Mouse (Mus musculus) stomach, embryonic 16.5 days (tissue): Measurements from ENCODE around the gene Ercc4. TPM values are rescaled to one million over a fixed set of nuclear protein-coding genes. Genes with fewer than 3 reads are reported as not detected.
A peak's percentile ranks its signal among the peaks of the same experiment; 100 is the strongest.

Experiments used
- ATAC-seq: fragments of 200-750 bp; cut with Nextera tagmentation; 2 replicates; pipeline ENCODE4 v1.8.0; 2017; ENCODE audit warnings: moderate number of reproducible peaks, moderate TSS enrichment; ENCODE audit not compliant: insufficient read depth, low FRiP score
- H3K27ac ChIP-seq: fragments of 300-500 bp; sonication (generic); 2 replicates; pipeline ENCODE4 v1.5.1; 2014; ENCODE audit warnings: low read length
- H3K27me3 ChIP-seq: fragments of 300-500 bp; sonication (generic); 2 replicates; pipeline ENCODE4 v1.6.1; 2014; ENCODE audit warnings: low read length, control low read depth, mixed read lengths; ENCODE audit not compliant: control insufficient read depth, insufficient read depth
- H3K36me3 ChIP-seq: fragments of 300-500 bp; sonication (generic); 2 replicates; pipeline ENCODE4 v1.6.1; 2014; ENCODE audit warnings: low read length; ENCODE audit not compliant: control insufficient read depth, insufficient read depth
- H3K4me1 ChIP-seq: fragments of 300-500 bp; sonication (generic); 2 replicates; pipeline ENCODE4 v1.6.1; 2014; ENCODE audit warnings: low read length, control low read depth, mixed read lengths; ENCODE audit not compliant: control insufficient read depth, insufficient read depth
- H3K4me2 ChIP-seq: fragments of 300-500 bp; sonication (generic); 2 replicates; pipeline ENCODE4 v1.6.1; 2014; ENCODE audit warnings: low read depth, low read length, mixed read lengths
- H3K4me3 ChIP-seq: fragments of 300-500 bp; sonication (generic); replicated peaks from 2 replicates; pipeline ENCODE4 v1.5.1; 2014; ENCODE audit warnings: mild to moderate bottlenecking, low read length
- H3K9ac ChIP-seq: fragments of 300-500 bp; sonication (generic); 2 replicates; pipeline ENCODE4 v1.6.1; 2014; ENCODE audit warnings: low read length
- H3K9me3 ChIP-seq: fragments of 300-500 bp; sonication (generic); replicated peaks from 2 replicates; pipeline ENCODE4 v1.6.1; 2016; ENCODE audit warnings: low read length, control low read depth; ENCODE audit not compliant: control insufficient read depth
- WGBS: fragments of 180-500 bp; shearing (Covaris S2); extraction: QIAGEN DNeasy Blood & Tissue Kit; methylation state at CpG from one replicate; pipeline ENCODE4 v1.1.7; 2014; 5-methylcytosine and 5-hydroxymethylcytosine counted together
- polyA plus RNA-seq: library from polyadenylated mRNA; unstranded; fragments of >200 nt; fragmentation: Nextera tagmentation; extraction: Ambion mirVana; gene quantifications from 2 replicates; pipeline ENCODE4 v1.2.1, GENCODE M21; 2015

Gene Ercc4
- polyA plus RNA-seq, 1 experiment from 2014 or later: 12.2 TPM

DNA sequence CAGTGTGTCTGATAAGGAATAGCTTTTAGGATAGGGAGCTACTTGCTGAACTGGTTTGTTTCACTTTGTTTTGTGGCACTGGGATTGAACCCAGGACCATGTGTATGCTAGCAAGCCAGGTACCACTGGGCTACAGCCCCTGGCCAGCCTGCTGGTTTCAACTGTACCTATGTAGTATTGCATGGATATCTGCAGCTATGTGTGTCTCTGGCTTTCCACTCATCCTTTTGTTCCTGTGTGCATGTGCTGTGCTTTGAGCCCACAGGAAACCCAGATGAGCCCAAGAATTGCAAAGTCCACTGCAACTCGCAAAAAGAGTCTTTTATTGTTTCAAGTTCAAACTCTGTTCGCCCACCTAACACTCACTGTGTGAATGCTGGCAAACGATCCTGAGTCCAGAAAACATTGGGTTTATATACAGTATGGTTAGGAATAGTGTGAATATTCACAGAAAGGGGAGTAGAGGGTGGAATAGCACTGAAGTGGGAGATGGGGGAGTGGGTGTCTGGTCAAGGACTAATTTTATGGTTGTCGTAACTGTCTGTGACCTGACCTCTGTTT, 73.8 kb downstream of the Ercc4 start:
- no peak overlapping the region for H3K27ac ChIP-seq
- ATAC-seq: no peak
- H3K36me3 ChIP-seq: no peaks in the 10 kb centered on the region
- H3K4me3 ChIP-seq: no peak overlapping the region
- no peaks in the 10 kb centered on the region for H3K27me3 ChIP-seq
- H3K9ac ChIP-seq: no peak overlapping the region
- WGBS: 80% methylated on average over 4 of the region's 4 CpGs
- no peaks in the 10 kb centered on the region for H3K9me3 ChIP-seq
- H3K4me2 ChIP-seq: no peak overlapping the region
- H3K4me1 ChIP-seq: no peaks in the 10 kb centered on the region

DNA sequence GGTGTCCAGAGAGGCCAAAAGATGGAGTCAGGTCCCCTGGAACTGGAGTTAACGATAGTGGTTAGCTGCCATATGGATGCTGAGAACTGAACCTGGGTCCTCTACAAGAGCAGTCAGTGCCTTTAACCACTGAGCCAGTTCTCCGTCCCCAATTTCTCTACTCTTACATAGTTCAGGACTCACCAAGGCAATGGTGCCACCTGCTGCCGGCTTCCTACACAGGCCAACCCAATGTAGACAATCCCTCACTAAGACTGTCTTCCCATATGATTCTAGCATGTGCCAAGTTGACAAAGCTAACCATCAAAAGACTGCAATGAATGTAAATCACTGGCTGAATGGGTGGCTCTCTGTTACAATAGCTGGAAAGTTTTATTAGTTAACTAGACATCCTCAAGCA, 74.9 kb downstream of the Ercc4 start:
- no peak overlapping the region for H3K9ac ChIP-seq
- H3K27ac ChIP-seq: no peak overlapping the region
- no peak for ATAC-seq
- no peaks in the 10 kb centered on the region for H3K9me3 ChIP-seq
- no peaks in the 10 kb centered on the region for H3K36me3 ChIP-seq
- H3K27me3 ChIP-seq: no peaks in the 10 kb centered on the region
- no peak overlapping the region for H3K4me2 ChIP-seq
- H3K4me1 ChIP-seq: peaks cover 3% of the 10 kb centered on the region; the same call in 1 of the 2 replicates
- 91% methylated on average over 3 of the region's 3 CpGs for WGBS
- H3K4me3 ChIP-seq: no peak overlapping the region

DNA sequence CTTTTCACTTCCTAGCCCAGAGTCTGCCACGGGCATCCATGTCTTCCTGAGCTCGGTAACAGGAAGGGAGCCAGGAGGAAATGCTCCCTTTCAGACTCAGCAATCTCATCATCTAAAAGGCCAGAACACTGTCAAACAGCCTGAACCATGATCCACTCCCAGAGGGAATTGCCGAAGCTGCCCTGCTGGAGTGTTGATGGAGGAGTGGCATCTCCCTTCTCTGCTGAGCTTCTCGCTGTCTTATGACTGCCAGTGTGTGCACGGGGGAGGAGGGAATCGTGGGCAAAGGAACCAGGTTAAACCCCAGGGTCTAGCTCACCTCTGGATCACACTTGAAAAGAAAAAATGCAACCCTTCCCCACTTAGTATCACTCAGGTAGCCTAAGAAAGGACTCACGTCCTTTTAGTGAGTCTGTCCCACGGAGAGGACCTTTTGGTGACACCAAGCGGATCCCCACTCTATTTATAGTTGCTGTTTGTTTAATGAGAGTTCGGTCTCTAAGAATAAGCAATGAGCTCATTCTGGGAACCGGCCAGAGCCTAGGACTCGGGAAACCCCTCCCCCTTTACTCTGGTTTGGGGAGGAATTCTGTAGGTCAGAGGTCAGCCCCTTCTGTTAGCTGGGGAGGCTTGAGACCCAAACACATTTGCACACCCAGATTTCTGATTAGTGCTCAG, 80.1 kb downstream of the Ercc4 start:
- Histone ChIP-seq H3K9me3 (no peaks in the 10 kb centered on the region), H3K9ac (peak overlapping the region; percentile 31; the same call in 1 of the 2 replicates)

DNA sequence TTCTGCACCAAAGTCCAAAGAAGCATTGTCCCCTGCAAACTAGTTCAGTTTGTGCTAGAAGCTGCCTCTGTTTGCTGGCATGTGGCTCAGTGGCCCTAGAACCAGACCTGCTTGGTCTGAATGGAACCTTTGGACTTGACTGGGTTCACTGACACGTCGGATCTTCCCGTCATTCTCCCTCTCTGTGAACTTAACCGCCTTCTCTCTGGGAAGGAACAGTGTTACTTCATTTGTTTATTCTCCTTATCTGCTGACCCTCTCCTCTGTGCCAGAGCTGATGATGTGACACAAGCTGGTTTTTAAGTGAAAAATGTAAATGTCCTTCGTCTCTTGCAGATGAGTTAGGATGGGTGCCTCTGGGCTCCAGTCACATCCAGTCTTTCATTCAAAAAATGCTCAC, 81.0 kb downstream of the Ercc4 start:
- peaks cover 13% of the 10 kb centered on the region for H3K4me1 ChIP-seq
- H3K9me3 ChIP-seq: no peaks in the 10 kb centered on the region
- 38% methylated on average over 5 of the region's 5 CpGs for WGBS
- no peak overlapping the region for H3K27ac ChIP-seq
- H3K27me3 ChIP-seq: no peaks in the 10 kb centered on the region
- no peak overlapping the region for H3K9ac ChIP-seq
- no peak overlapping the region for H3K4me2 ChIP-seq
- H3K4me3 ChIP-seq: no peak overlapping the region
- no peaks in the 10 kb centered on the region for H3K36me3 ChIP-seq
- ATAC-seq: no peak

More for the DNA sequence above, 80.1 kb downstream of the Ercc4 start:
- Histone ChIP-seq H3K27ac (peak overlapping the region; percentile 61), H3K4me3 (no peak overlapping the region), H3K36me3 (no peaks in the 10 kb centered on the region), H3K27me3 (no peaks in the 10 kb centered on the region), H3K4me2 (peak overlapping the region; percentile 22), H3K4me1 (peaks cover 13% of the 10 kb centered on the region)
- WGBS: 15% methylated on average over 12 of the region's 12 CpGs
- peak; percentile 61 for ATAC-seq

DNA sequence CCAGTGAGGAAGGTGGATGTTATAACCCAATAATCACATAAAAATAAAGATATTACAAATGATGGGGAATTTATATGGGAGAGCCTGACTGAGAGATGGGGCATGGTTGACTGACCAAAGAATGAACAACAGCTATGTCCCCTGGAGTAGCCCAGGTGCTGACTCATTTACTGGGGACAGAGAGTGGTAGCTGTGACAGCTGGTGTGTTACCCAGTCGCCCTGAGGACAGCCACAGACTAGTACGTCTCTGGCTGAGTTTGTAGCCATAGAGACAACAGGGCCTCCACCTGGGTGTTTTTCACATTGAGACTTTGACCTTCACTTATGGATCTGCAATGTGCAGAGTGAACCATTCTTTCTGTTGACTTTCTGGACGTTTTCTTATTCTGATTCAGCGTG, 81.7 kb downstream of the Ercc4 start:
- Histone ChIP-seq H3K9me3 (no peaks in the 10 kb centered on the region), H3K27me3 (no peaks in the 10 kb centered on the region), H3K4me1 (peaks cover 13% of the 10 kb centered on the region), H3K27ac (no peak overlapping the region), H3K4me3 (no peak overlapping the region), H3K36me3 (no peaks in the 10 kb centered on the region), H3K9ac (no peak overlapping the region), H3K4me2 (no peak overlapping the region)
- ATAC-seq: no peak
- 63% methylated on average over 4 of the region's 4 CpGs for WGBS

DNA sequence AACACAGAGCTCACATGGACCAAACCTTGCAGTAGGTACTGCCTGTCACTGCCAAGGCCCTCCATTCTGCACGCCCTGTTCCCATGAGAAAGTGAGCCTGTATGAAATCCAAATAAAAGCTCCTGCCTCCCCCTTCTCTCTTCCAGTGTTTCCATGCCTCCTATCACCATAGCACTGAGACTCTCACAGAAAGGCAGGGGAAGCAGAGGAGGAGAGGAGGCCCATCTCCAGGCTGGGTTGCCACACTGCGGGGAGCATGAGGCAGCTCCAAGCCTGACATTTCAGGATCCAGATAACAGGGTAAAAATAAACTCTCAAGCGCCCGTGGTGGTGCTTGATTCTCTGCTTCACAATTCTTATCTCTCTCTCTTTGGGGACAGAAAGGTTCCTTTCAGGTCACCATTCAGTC, 84.2 kb downstream of the Ercc4 start:
- Histone ChIP-seq H3K4me1 (peaks cover 22% of the 10 kb centered on the region), H3K4me2 (no peak overlapping the region), H3K9ac (no peak overlapping the region), H3K36me3 (no peaks in the 10 kb centered on the region), H3K4me3 (no peak overlapping the region), H3K9me3 (no peaks in the 10 kb centered on the region), H3K27me3 (no peaks in the 10 kb centered on the region), H3K27ac (no peak overlapping the region)
- no peak for ATAC-seq
- WGBS: 54% methylated on average over 4 of the region's 4 CpGs

DNA sequence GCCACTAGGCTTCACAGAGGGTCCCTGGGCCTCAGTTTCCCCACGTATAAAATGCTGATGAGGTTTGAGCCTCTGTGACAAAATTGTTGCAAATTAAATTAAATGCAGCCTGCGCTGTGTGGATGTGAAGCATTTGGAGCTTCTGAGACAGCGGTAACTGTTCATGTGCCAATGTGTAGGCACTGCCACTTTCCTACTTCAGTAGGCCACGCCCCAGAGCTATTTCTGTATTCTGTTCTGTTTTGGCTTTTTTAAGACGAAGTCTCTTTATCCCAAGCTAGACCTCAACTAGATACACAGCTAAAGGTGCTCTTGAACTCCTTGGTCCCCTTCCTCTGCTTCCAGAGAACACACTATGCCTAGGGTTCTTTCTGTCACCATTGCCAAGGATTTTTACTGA, 85.4 kb downstream of the Ercc4 start:
- Histone ChIP-seq H3K36me3 (no peaks in the 10 kb centered on the region), H3K9ac (no peak overlapping the region), H3K9me3 (no peaks in the 10 kb centered on the region), H3K27me3 (no peaks in the 10 kb centered on the region), H3K4me1 (peaks cover 14% of the 10 kb centered on the region; the same call in 1 of the 2 replicates), H3K4me2 (no peak overlapping the region), H3K27ac (no peak overlapping the region), H3K4me3 (no peak overlapping the region)
- WGBS: 89% methylated on average over 5 of the region's 5 CpGs
- ATAC-seq: no peak

DNA sequence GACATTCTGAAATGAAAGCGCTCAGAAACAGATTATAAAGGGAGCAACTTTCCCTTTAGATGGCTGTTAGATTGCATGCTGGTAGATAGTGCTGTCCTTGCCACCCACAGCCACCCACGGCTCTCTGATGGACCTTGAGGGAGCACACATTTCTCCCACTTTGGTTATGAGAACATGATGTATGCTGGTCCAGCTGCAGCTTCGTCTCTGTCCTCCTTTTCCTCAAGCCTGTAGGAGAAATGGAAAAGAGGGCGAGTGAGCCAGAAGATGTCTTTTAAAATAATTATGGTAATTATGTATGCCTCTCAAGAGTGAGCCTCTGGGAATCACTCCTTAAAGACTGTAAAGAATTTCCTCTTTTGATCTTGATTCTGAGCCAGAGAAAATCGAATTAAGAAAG, 87.1 kb downstream of the Ercc4 start:
- Histone ChIP-seq H3K27me3 (no peaks in the 10 kb centered on the region), H3K4me1 (peaks cover 10% of the 10 kb centered on the region; the same call in 1 of the 2 replicates), H3K4me2 (no peak overlapping the region), H3K9ac (no peak overlapping the region), H3K9me3 (no peaks in the 10 kb centered on the region), H3K36me3 (no peaks in the 10 kb centered on the region), H3K4me3 (no peak overlapping the region), H3K27ac (no peak overlapping the region)
- no peak for ATAC-seq
- WGBS: 46% methylated on average over 5 of the region's 5 CpGs

DNA sequence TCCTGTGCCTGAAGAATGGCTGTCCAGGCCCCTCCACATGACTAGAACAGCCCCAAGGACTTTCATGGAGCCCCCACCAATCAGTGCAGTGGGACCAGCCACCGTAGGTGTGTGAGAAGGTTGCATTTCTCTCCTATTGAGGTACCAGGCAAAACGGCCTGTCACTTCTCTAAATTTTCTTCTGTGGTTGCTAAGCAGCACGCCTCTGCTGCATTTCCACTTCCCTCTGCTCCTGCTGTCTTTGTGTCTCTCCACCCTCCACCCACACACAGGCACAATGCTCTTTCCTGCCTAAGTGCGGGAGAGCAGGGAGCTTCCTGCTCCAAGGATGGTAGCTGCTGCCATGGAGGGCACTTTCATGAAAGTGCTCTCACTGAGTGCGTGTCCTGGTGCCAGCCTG, 87.8 kb downstream of the Ercc4 start:
- Histone ChIP-seq H3K4me2 (no peak overlapping the region), H3K9ac (no peak overlapping the region), H3K27me3 (no peaks in the 10 kb centered on the region), H3K36me3 (no peaks in the 10 kb centered on the region), H3K4me1 (peaks cover 10% of the 10 kb centered on the region; the same call in 1 of the 2 replicates), H3K27ac (no peak overlapping the region), H3K9me3 (no peaks in the 10 kb centered on the region), H3K4me3 (no peak overlapping the region)
- 43% methylated on average over 5 of the region's 5 CpGs for WGBS
- 0 out of 2 replicates have a peak, but pooled peaks have one; percentile 18 for ATAC-seq
